Mouse (Mus musculus): ENCODE measurements around the gene Map4. TPM values are rescaled to one million over a fixed set of nuclear protein-coding genes. Genes with fewer than 3 reads are reported as not detected.

The Map4 gene
- 77.6 and 88.1 TPM in 2 replicates for polyA plus RNA-seq (2015; fragmentation: Nextera tagmentation; extraction: Ambion mirVana)

- whole genome bisulfite sequencing: under 1% methylated on average over 94 of the region's 94 CpGs
- Histone ChIP-seq H3K4me3 (peak within 1 kb of the TSS; percentile 77), H3K27ac (peak within 1 kb of the TSS; percentile 99), H3K9me3 (replicated peaks) (no peaks in the 10 kb centered on the region), H3K4me1 (replicated peaks) (peaks cover 20% of the 10 kb centered on the region), H3K4me2 (peak within 1 kb of the TSS; percentile 77), H3K27me3 (no peaks in the 10 kb centered on the region), H3K36me3 (no peaks in the 10 kb centered on the region), H3K9ac (peak within 1 kb of the TSS; percentile 93)
- ATAC-seq (replicated peaks; ENCODE audit: insufficient number of reproducible peaks, insufficient read depth, low FRiP score, low read depth): peak; percentile 98
Measured at GRCm38 (mm10) chr9:109931257-109932171, at the start of gene Map4. Gene Map4, plus strand, starts transcription at chr9:109931460.

GRCm38 (mm10) chr9:109886259-109886658 lies 45.0 kb upstream of the Map4 start:
- no peak overlapping the region for H3K4me3 ChIP-seq
- no peak overlapping the region for H3K27ac ChIP-seq
- H3K9me3 ChIP-seq (replicated peaks): no peaks in the 10 kb centered on the region
- peaks cover 91% of the 10 kb centered on the region for H3K36me3 ChIP-seq
- no peaks in the 10 kb centered on the region for H3K27me3 ChIP-seq
- no peaks in the 10 kb centered on the region for H3K4me1 ChIP-seq (replicated peaks)
- WGBS: 66% methylated on average over 4 of the region's 4 CpGs
- H3K4me2 ChIP-seq: no peak overlapping the region
- ATAC-seq (replicated peaks; ENCODE audit: insufficient number of reproducible peaks, insufficient read depth, low FRiP score, low read depth): no peak
- no peak overlapping the region for H3K9ac ChIP-seq

- Histone ChIP-seq H3K4me2 (no peak overlapping the region), H3K27ac (no peak overlapping the region), H3K4me1 (replicated peaks) (no peaks in the 10 kb centered on the region), H3K36me3 (peaks cover 96% of the 10 kb centered on the region), H3K9ac (no peak overlapping the region), H3K4me3 (no peak overlapping the region), H3K27me3 (no peaks in the 10 kb centered on the region), H3K9me3 (replicated peaks) (no peaks in the 10 kb centered on the region)
- 86% methylated on average over 5 of the region's 5 CpGs for whole genome bisulfite sequencing
- no peak for ATAC-seq (replicated peaks; ENCODE audit: insufficient number of reproducible peaks, insufficient read depth, low FRiP score, low read depth)
Measured at GRCm38 (mm10) chr9:109887321-109887720, 43.9 kb upstream of the Map4 start.

GRCm38 (mm10) chr9:109891501-109891900 lies 39.8 kb upstream of the Map4 start:
- Histone ChIP-seq H3K9ac (no peak overlapping the region), H3K4me2 (no peak overlapping the region), H3K4me1 (replicated peaks) (peaks cover 13% of the 10 kb centered on the region), H3K27me3 (no peaks in the 10 kb centered on the region), H3K36me3 (peaks cover 72% of the 10 kb centered on the region), H3K27ac (no peak overlapping the region), H3K9me3 (replicated peaks) (no peaks in the 10 kb centered on the region), H3K4me3 (no peak overlapping the region)
- 81% methylated on average over 8 of the region's 8 CpGs for WGBS
- ATAC-seq (replicated peaks; ENCODE audit: insufficient number of reproducible peaks, insufficient read depth, low FRiP score, low read depth): no peak

- Histone ChIP-seq H3K27me3 (no peaks in the 10 kb centered on the region), H3K9me3 (replicated peaks) (no peaks in the 10 kb centered on the region), H3K27ac (no peak overlapping the region), H3K4me1 (replicated peaks) (peaks cover 13% of the 10 kb centered on the region), H3K4me3 (no peak overlapping the region), H3K9ac (no peak overlapping the region), H3K36me3 (peaks cover 61% of the 10 kb centered on the region), H3K4me2 (no peak overlapping the region)
- ATAC-seq (replicated peaks; ENCODE audit: insufficient number of reproducible peaks, insufficient read depth, low FRiP score, low read depth): no peak
- WGBS: 58% methylated on average over 5 of the region's 5 CpGs
Measured at GRCm38 (mm10) chr9:109892651-109893250, 38.5 kb upstream of the Map4 start.

GRCm38 (mm10) chr9:109894413-109895090 lies 36.7 kb upstream of the Map4 start:
- Histone ChIP-seq H3K4me1 (replicated peaks) (peaks cover 16% of the 10 kb centered on the region), H3K9ac (no peak overlapping the region; the same call in 1 of the 2 replicates), H3K9me3 (replicated peaks) (no peaks in the 10 kb centered on the region), H3K27me3 (no peaks in the 10 kb centered on the region), H3K4me2 (no peak overlapping the region), H3K4me3 (no peak overlapping the region), H3K36me3 (peaks cover 43% of the 10 kb centered on the region), H3K27ac (peak overlapping the region; percentile 56)
- WGBS: 34% methylated on average over 6 of the region's 6 CpGs
- ATAC-seq (replicated peaks; ENCODE audit: insufficient number of reproducible peaks, insufficient read depth, low FRiP score, low read depth): peak; percentile 85

GRCm38 (mm10) chr9:109895593-109895992 lies 35.7 kb upstream of the Map4 start:
- H3K27me3 ChIP-seq: no peaks in the 10 kb centered on the region
- peaks cover 21% of the 10 kb centered on the region for H3K4me1 ChIP-seq (replicated peaks)
- H3K9ac ChIP-seq: no peak overlapping the region
- H3K4me2 ChIP-seq: no peak overlapping the region
- no peak for ATAC-seq (replicated peaks; ENCODE audit: insufficient number of reproducible peaks, insufficient read depth, low FRiP score, low read depth)
- WGBS: 81% methylated on average over 6 of the region's 6 CpGs
- H3K4me3 ChIP-seq: no peak overlapping the region
- H3K27ac ChIP-seq: peak overlapping the region; percentile 46; the same call in 1 of the 2 replicates
- H3K36me3 ChIP-seq: peaks cover 33% of the 10 kb centered on the region
- no peaks in the 10 kb centered on the region for H3K9me3 ChIP-seq (replicated peaks)

GRCm38 (mm10) chr9:109896253-109897150 lies 34.8 kb upstream of the Map4 start:
- Histone ChIP-seq H3K27me3 (no peaks in the 10 kb centered on the region), H3K9ac (no peak overlapping the region), H3K27ac (no peak overlapping the region), H3K4me3 (no peak overlapping the region), H3K9me3 (replicated peaks) (no peaks in the 10 kb centered on the region), H3K4me1 (replicated peaks) (peaks cover 22% of the 10 kb centered on the region), H3K36me3 (peaks cover 23% of the 10 kb centered on the region), H3K4me2 (no peak overlapping the region)
- no peak for ATAC-seq (replicated peaks; ENCODE audit: insufficient number of reproducible peaks, insufficient read depth, low FRiP score, low read depth)
- WGBS: 68% methylated on average over 8 of the region's 8 CpGs

- 20% methylated on average over 2 of the region's 2 CpGs for WGBS
- H3K27ac ChIP-seq: no peak overlapping the region
- H3K27me3 ChIP-seq: no peaks in the 10 kb centered on the region
Measured at GRCm38 (mm10) chr9:109898027-109898426, 33.2 kb upstream of the Map4 start.

GRCm38 (mm10) chr9:109899361-109899760 lies 31.9 kb upstream of the Map4 start:
- no peak for ATAC-seq (replicated peaks; ENCODE audit: insufficient number of reproducible peaks, insufficient read depth, low FRiP score, low read depth)
- Histone ChIP-seq H3K4me2 (no peak overlapping the region), H3K4me3 (no peak overlapping the region), H3K9ac (no peak overlapping the region), H3K4me1 (replicated peaks) (peaks cover 15% of the 10 kb centered on the region), H3K27me3 (no peaks in the 10 kb centered on the region), H3K27ac (0 out of 2 replicates have a peak overlapping the region, but pooled peaks have one; percentile 19), H3K36me3 (no peaks in the 10 kb centered on the region), H3K9me3 (replicated peaks) (no peaks in the 10 kb centered on the region)
- 54% methylated on average over 7 of the region's 15 CpGs for WGBS

More at GRCm38 (mm10) chr9:109898027-109898426, 33.2 kb upstream of the Map4 start:
- H3K4me3 ChIP-seq: no peak overlapping the region
- no peak for ATAC-seq (replicated peaks; ENCODE audit: insufficient number of reproducible peaks, insufficient read depth, low FRiP score, low read depth)
- H3K9me3 ChIP-seq (replicated peaks): no peaks in the 10 kb centered on the region
- peaks cover 19% of the 10 kb centered on the region for H3K4me1 ChIP-seq (replicated peaks)
- H3K9ac ChIP-seq: no peak overlapping the region
- no peak overlapping the region for H3K4me2 ChIP-seq
- H3K36me3 ChIP-seq: peaks cover 10% of the 10 kb centered on the region; the same call in 1 of the 2 replicates

Data from heart, embryonic 15.5 days (tissue).